Mouse (Mus musculus): Measurements from ENCODE around the gene Ccdc33. TPM values are rescaled to one million over a fixed set of nuclear protein-coding genes. Genes with fewer than 3 reads are reported as not detected.

Ccdc33 gene
- polyA plus RNA-seq, 1 experiment from 2014 or later: 0.27 TPM

DNA sequence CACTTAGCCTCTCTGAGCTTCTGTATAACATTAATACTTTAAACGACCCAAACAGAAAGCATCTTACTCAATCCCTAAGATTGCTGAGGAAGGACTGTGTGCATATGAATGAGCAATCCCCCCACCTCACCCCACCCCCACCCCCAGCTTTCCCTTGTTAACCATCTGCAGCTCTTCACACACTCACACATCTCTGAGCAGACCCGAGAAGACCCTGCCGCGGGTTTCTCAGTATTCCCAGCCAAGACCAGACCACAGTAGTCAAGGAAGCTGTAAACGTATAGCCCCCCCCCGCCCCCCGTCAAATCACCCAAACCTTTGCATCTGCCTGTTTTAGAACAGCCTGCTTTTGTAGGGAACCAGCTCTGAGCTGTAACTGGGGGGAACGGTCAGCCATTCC, 34.0 kb downstream of the Ccdc33 start:
- H3K4me3 ChIP-seq (ENCODE audit: low read depth, low read length): no peak overlapping the region
- ATAC-seq (replicated peaks; ENCODE audit: low FRiP score, low TSS enrichment, low read depth) (no peak), DNase-seq (ENCODE audit: low spot score) (no peak)
- H3K27ac ChIP-seq (ENCODE audit: low read depth): no peak overlapping the region
- 18% methylated on average over 8 of the region's 8 CpGs for WGBS
- no peak overlapping the region for H3K4me2 ChIP-seq (ENCODE audit: low read length)
- H3K9me3 ChIP-seq (ENCODE audit: control insufficient read depth, low read length): no peaks in the 10 kb centered on the region
- H3K9ac ChIP-seq (ENCODE audit: low read length): no peak overlapping the region
- H3K36me3 ChIP-seq (ENCODE audit: control insufficient read depth, insufficient read depth, low read length): no peaks in the 10 kb centered on the region
- peaks cover 14% of the 10 kb centered on the region for H3K4me1 ChIP-seq (replicated peaks; ENCODE audit: control insufficient read depth, insufficient read depth, low read length)
- H3K27me3 ChIP-seq (replicated peaks; ENCODE audit: control insufficient read depth, insufficient read depth, low read length): no peaks in the 10 kb centered on the region

DNA sequence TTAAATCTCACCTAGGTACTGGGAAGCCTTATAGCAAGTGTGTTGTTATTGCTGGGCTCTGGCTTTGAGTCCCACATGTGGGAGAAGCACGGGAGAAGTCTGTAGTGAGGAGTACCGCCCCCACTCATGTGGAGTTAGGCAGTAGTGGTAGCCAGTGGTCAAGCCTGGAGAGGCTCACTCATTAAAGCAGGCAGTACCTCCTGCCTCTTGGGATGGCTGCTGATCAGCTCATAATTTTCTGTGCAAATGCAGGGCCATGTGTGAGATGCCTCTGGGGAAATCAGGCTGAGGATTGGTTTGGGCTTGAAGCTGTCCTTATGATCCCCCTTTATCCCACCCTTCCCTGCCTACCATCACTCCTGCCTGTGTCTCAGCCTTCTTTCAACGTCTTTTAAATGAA, 44.1 kb downstream of the Ccdc33 start:
- Histone ChIP-seq H3K36me3 (ENCODE audit: control insufficient read depth, insufficient read depth, low read length) (no peaks in the 10 kb centered on the region), H3K4me2 (ENCODE audit: low read length) (no peak overlapping the region), H3K27me3 (replicated peaks; ENCODE audit: control insufficient read depth, insufficient read depth, low read length) (no peaks in the 10 kb centered on the region), H3K27ac (ENCODE audit: low read depth) (no peak overlapping the region), H3K4me1 (replicated peaks; ENCODE audit: control insufficient read depth, insufficient read depth, low read length) (no peaks in the 10 kb centered on the region), H3K4me3 (ENCODE audit: low read depth, low read length) (no peak overlapping the region), H3K9me3 (ENCODE audit: control insufficient read depth, low read length) (no peaks in the 10 kb centered on the region), H3K9ac (ENCODE audit: low read length) (no peak overlapping the region)
- WGBS: 52% methylated on average over 3 of the region's 3 CpGs
- no peak for ATAC-seq (replicated peaks; ENCODE audit: low FRiP score, low TSS enrichment, low read depth)
- DNase-seq (ENCODE audit: low spot score): no peak

DNA sequence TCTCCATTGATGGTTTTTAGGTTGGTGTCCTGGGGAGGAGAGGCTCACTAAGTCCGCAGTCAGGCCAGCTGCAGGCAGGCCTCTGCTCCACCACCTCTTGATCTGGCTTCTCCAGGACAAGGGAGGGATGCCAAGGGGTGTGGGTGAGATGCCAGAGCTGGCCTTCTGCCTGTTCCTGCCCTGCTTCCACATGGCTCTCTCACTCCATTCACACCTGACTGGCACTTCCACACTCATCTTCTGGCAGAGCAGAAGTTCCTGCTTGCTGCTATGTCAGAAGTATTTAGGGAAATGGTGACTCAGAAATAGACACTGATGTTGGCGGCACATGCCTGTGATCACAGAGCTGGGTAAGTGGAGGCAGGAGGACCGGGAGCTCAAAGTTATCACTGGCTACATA, 51.1 kb downstream of the Ccdc33 start:
- 85% methylated on average over 3 of the region's 3 CpGs for WGBS
- Histone ChIP-seq H3K9me3 (ENCODE audit: control insufficient read depth, low read length) (no peaks in the 10 kb centered on the region), H3K4me1 (replicated peaks; ENCODE audit: control insufficient read depth, insufficient read depth, low read length) (peaks cover 6% of the 10 kb centered on the region; the same call in 1 of the 2 replicates), H3K27ac (ENCODE audit: low read depth) (no peak overlapping the region), H3K4me2 (ENCODE audit: low read length) (no peak overlapping the region), H3K27me3 (replicated peaks; ENCODE audit: control insufficient read depth, insufficient read depth, low read length) (no peaks in the 10 kb centered on the region), H3K4me3 (ENCODE audit: low read depth, low read length) (no peak overlapping the region), H3K9ac (ENCODE audit: low read length) (no peak overlapping the region), H3K36me3 (ENCODE audit: control insufficient read depth, insufficient read depth, low read length) (no peaks in the 10 kb centered on the region)
- ATAC-seq (replicated peaks; ENCODE audit: low FRiP score, low TSS enrichment, low read depth): no peak
- DNase-seq (ENCODE audit: low spot score): no peak

DNA sequence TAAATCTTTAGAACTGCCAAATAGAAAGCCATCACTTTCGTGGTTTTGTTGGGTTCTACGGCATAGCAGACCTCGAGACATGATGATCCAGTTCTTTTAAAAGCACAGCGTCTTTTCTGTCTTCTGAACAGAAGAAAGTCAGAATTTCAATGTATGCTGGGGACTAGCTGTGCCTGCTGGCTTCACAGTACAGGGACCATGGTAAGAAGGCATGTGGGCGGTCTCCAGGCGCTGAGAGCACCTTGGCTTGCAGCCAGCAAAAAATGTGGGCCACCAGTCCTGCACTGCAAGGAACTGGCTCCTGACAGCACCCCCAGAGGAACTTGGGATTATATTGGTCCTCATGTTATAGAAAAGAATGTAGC, 51.9 kb downstream of the Ccdc33 start:
- no peak overlapping the region for H3K27ac ChIP-seq (ENCODE audit: low read depth)
- no peak overlapping the region for H3K4me3 ChIP-seq (ENCODE audit: low read depth, low read length)
- DNase-seq (ENCODE audit: low spot score) (no peak), ATAC-seq (replicated peaks; ENCODE audit: low FRiP score, low TSS enrichment, low read depth) (no peak)
- 0 out of 2 replicates have a peak, but pooled peaks cover 2% of the 10 kb centered on the region for H3K27me3 ChIP-seq (replicated peaks; ENCODE audit: control insufficient read depth, insufficient read depth, low read length)
- 69% methylated on average over 6 of the region's 6 CpGs for WGBS
- H3K9me3 ChIP-seq (ENCODE audit: control insufficient read depth, low read length): no peaks in the 10 kb centered on the region
- H3K9ac ChIP-seq (ENCODE audit: low read length): no peak overlapping the region
- H3K4me2 ChIP-seq (ENCODE audit: low read length): no peak overlapping the region
- H3K4me1 ChIP-seq (replicated peaks; ENCODE audit: control insufficient read depth, insufficient read depth, low read length): peaks cover 6% of the 10 kb centered on the region; the same call in 1 of the 2 replicates
- no peaks in the 10 kb centered on the region for H3K36me3 ChIP-seq (ENCODE audit: control insufficient read depth, insufficient read depth, low read length)

DNA sequence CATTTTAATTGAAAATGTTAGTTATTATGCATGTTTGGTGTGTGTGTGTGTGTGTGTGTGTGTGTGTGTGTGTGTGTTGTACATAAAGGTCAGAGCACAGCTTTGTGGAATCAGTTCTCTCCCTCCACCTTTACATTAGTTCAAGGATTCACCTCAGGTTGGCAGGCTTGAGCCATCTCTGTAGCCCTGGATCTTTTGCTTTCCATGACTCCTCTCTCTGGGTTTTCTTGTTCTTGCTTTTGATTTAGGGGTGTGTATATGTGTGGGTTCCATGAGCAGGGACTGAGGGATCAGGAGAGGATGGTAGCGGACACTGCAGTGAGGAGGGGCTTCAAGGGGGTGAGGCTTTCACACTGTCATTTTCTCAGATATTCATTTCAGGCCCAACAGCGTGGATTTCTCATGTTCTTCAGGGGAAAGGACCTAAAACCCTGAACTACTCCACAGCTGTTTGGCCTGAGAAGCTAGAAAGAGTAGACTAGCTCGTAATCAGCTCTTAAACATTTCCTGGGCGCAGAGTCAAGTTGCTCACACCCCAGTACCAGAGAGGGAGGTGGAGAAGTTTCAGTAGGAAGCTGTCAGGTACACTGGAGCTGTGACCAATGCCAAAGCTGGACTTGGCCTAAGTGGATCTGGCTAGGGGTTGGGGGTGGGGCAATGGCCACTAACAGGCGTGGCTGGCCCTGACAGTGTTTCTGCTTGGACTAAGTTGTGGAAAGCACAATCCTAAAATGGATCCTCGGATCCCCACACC, 52.5 kb downstream of the Ccdc33 start:
- no peak overlapping the region for H3K27ac ChIP-seq (ENCODE audit: low read depth)
- no peak overlapping the region for H3K9ac ChIP-seq (ENCODE audit: low read length)
- DNase-seq (ENCODE audit: low spot score) (no peak), ATAC-seq (replicated peaks; ENCODE audit: low FRiP score, low TSS enrichment, low read depth) (no peak)
- peaks cover 6% of the 10 kb centered on the region; the same call in 1 of the 2 replicates for H3K4me1 ChIP-seq (replicated peaks; ENCODE audit: control insufficient read depth, insufficient read depth, low read length)
- no peak overlapping the region for H3K4me3 ChIP-seq (ENCODE audit: low read depth, low read length)
- H3K4me2 ChIP-seq (ENCODE audit: low read length): no peak overlapping the region
- WGBS: 68% methylated on average over 6 of the region's 6 CpGs
- H3K27me3 ChIP-seq (replicated peaks; ENCODE audit: control insufficient read depth, insufficient read depth, low read length): peaks cover 3% of the 10 kb centered on the region; the same call in 1 of the 2 replicates
- H3K36me3 ChIP-seq (ENCODE audit: control insufficient read depth, insufficient read depth, low read length): no peaks in the 10 kb centered on the region
- no peaks in the 10 kb centered on the region for H3K9me3 ChIP-seq (ENCODE audit: control insufficient read depth, low read length)

DNA sequence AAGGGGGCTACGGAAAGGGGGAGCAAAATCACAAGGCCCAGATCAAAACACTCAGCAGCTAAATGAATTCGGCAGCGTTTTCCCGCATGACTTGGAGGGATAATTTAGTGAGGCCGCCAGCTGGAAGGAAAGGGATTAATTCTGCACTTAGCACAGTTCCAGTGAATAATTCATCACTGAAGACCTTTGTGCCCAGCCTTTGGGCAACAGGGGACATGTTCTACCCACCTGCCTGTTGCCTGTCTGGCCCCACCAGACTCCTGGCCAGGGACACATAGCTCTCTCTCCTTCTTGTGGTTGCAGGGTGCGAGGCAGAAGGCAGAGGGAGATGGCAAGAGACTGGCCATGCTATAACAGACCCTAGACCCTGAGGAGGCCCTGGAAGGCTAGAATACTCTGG, 53.1 kb downstream of the Ccdc33 start:
- H3K4me3 ChIP-seq (ENCODE audit: low read depth, low read length): no peak overlapping the region
- ATAC-seq (replicated peaks; ENCODE audit: low FRiP score, low TSS enrichment, low read depth) (no peak), DNase-seq (ENCODE audit: low spot score) (no peak)
- peaks cover 6% of the 10 kb centered on the region; the same call in 1 of the 2 replicates for H3K4me1 ChIP-seq (replicated peaks; ENCODE audit: control insufficient read depth, insufficient read depth, low read length)
- no peak overlapping the region for H3K27ac ChIP-seq (ENCODE audit: low read depth)
- no peaks in the 10 kb centered on the region for H3K36me3 ChIP-seq (ENCODE audit: control insufficient read depth, insufficient read depth, low read length)
- no peak overlapping the region for H3K4me2 ChIP-seq (ENCODE audit: low read length)
- peaks cover 3% of the 10 kb centered on the region; the same call in 1 of the 2 replicates for H3K27me3 ChIP-seq (replicated peaks; ENCODE audit: control insufficient read depth, insufficient read depth, low read length)
- no peak overlapping the region for H3K9ac ChIP-seq (ENCODE audit: low read length)
- H3K9me3 ChIP-seq (ENCODE audit: control insufficient read depth, low read length): no peaks in the 10 kb centered on the region
- WGBS: 58% methylated on average over 6 of the region's 6 CpGs

DNA sequence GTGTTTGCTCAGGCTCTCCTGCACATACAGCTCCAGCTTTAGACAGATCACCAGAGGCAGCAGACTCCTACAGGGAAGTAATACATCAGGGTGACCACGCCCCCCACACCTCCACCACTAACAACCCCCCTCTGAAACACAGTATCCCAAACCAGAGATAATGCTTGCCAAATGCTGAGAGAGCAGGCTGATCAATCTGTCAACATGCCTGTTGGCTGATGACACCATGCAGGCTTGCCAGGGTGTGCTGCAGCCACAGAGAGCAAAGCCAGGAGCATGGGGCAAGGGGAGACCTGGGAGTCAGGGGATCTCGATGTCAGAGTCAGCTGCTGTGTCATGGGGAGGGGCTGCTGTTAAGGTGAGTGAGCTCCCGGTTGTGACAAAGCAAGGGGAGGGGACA, 55.1 kb downstream of the Ccdc33 start, which contains the start of gene Stra6:
Gene Stra6 (plus strand): TSS at position 258 of the 400 bp plus-strand sequence.
- no peak within 1 kb of the TSS for H3K4me3 ChIP-seq (ENCODE audit: low read depth, low read length)
- no peak for ATAC-seq (replicated peaks; ENCODE audit: low FRiP score, low TSS enrichment, low read depth)
- no peak within 1 kb of the TSS for H3K4me2 ChIP-seq (ENCODE audit: low read length)
- H3K9me3 ChIP-seq (ENCODE audit: control insufficient read depth, low read length): no peaks in the 10 kb centered on the region
- H3K9ac ChIP-seq (ENCODE audit: low read length): no peak within 1 kb of the TSS
- DNase-seq (ENCODE audit: low spot score): no peak
- no peak within 1 kb of the TSS for H3K27ac ChIP-seq (ENCODE audit: low read depth)
- H3K27me3 ChIP-seq (replicated peaks; ENCODE audit: control insufficient read depth, insufficient read depth, low read length): peaks cover 3% of the 10 kb centered on the region; the same call in 1 of the 2 replicates
- H3K4me1 ChIP-seq (replicated peaks; ENCODE audit: control insufficient read depth, insufficient read depth, low read length): peaks cover 6% of the 10 kb centered on the region; the same call in 1 of the 2 replicates
- no peaks in the 10 kb centered on the region for H3K36me3 ChIP-seq (ENCODE audit: control insufficient read depth, insufficient read depth, low read length)
- 9% methylated on average over 3 of the region's 3 CpGs for WGBS

DNA sequence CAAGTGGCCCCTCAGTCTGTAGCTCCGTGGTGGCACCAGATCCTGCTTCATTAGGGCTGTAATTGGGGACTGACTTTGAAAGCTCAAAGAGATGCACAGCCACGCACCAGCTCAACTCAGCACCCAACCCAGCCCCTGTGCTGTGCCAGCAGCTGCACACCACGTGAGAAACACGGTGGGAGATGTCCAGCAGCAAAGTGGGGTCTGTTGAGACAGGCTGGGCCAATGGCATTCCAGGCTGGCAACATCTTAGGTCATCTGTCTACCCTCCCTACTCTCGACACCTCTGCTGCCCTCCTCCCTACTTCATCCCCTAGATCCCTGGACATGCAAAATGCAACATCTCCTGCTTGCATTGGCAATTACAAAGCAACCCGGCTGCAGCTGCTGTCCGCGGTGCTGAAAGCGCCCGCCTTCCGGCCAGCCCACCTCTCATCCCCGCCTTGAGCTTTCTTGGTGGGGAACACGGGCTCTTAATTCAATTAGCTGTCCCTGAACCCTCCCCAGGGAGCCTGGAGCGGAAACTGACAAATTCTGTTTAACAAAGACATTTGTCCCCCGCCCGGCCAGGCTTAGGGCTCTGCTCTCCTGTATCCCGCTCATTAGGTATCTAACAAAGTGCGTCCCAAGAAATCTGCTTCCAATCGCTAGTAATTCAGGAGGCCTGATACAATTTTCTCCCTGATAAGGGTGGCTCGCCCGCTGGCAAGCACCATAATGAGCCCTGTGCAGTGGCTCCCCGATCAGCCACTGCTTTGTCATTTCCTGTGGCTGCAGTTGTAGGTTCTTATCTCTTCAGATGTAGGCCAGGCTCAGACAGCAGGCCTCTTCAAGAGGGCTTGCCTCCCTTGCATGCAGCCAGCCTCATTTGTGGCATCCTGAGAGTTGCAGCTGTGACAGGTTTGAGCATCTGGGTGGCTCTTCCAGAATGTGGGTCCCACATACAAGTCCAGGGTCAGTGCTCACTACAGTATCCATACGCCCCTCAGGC, 57.7 kb downstream of the Ccdc33 start:
- peak; percentile 93 for DNase-seq (ENCODE audit: low spot score)
- no peak for ATAC-seq (replicated peaks; ENCODE audit: low FRiP score, low TSS enrichment, low read depth)
- H3K4me1 ChIP-seq (replicated peaks; ENCODE audit: control insufficient read depth, insufficient read depth, low read length): no peaks in the 10 kb centered on the region

More for the DNA sequence above, 57.7 kb downstream of the Ccdc33 start:
- Histone ChIP-seq H3K27ac (ENCODE audit: low read depth) (no peak overlapping the region), H3K4me3 (ENCODE audit: low read depth, low read length) (no peak overlapping the region), H3K9ac (ENCODE audit: low read length) (no peak overlapping the region), H3K4me2 (ENCODE audit: low read length) (no peak overlapping the region), H3K36me3 (ENCODE audit: control insufficient read depth, insufficient read depth, low read length) (no peaks in the 10 kb centered on the region), H3K9me3 (ENCODE audit: control insufficient read depth, low read length) (no peaks in the 10 kb centered on the region), H3K27me3 (replicated peaks; ENCODE audit: control insufficient read depth, insufficient read depth, low read length) (peaks cover 3% of the 10 kb centered on the region; the same call in 1 of the 2 replicates)
- WGBS: 9% methylated on average over 23 of the region's 23 CpGs
